Mouse (Mus musculus) E14TG2a.4 (cell line): ENCODE measurements around the gene Svop.

Experiments
- CTCF ChIP-seq: conservative IDR thresholded peaks from 2 replicates; pipeline ENCODE4 v1.5.1; 2014; ENCODE audit warnings: low read length
- NANOG ChIP-seq: IDR thresholded peaks from 2 replicates; pipeline ENCODE4 v1.6.1; 2014; ENCODE audit warnings: borderline replicate concordance, low read length, mixed read lengths
- POU5F1 ChIP-seq: IDR thresholded peaks from 2 replicates; pipeline ENCODE4 v1.6.1; 2014; ENCODE audit warnings: low read length, borderline replicate concordance

DNA sequence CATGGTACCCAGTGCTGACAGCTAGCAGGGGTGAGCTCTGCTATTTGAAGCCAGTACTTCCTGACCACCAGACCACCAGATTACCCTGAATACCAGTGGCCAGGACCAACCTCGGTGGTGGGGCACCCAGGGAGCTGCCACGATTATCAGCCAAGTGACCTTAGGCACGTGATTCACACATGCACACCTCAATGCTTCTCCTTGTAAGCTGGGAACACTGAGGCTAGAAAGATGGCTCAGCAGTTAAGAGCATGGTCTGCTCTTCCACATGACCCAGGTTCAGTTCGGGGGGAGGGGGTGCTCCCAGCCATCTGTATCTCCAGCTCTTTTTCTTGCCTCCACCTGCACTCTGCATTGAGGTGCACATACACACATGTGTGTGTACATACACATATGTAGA, 82.3 kb downstream of the Svop start:
- TF ChIP-seq CTCF, result no peak
- TF ChIP-seq NANOG, result no peak
- TF ChIP-seq POU5F1, result no peak
